Mouse (Mus musculus): ENCODE results near the gene Pcna. TPM values are rescaled to one million over a fixed set of nuclear protein-coding genes. Genes with fewer than 3 reads are reported as not detected.

Gene Pcna
- polyA plus RNA-seq, 1 experiment from 2014 or later: 212 TPM

GRCm38 (mm10) chr2:132205549-132205948 lies 47.6 kb downstream of the Pcna start:
- no peaks in the 10 kb centered on the region for H3K9me3 ChIP-seq (replicated peaks; ENCODE audit: control insufficient read depth, low read length)
- WGBS (ENCODE audit: insufficient replicate concordance): 82% methylated on average over 4 of the region's 4 CpGs
- no peak overlapping the region for H3K27ac ChIP-seq (ENCODE audit: low read depth, low read length)
- H3K27me3 ChIP-seq (ENCODE audit: control insufficient read depth, insufficient read depth, low read length): no peaks in the 10 kb centered on the region
- H3K4me1 ChIP-seq (ENCODE audit: control insufficient read depth, insufficient read depth, low read length): no peaks in the 10 kb centered on the region
- ATAC-seq (replicated peaks; ENCODE audit: insufficient number of reproducible peaks, low FRiP score, low TSS enrichment): no peak
- no peak overlapping the region for H3K4me2 ChIP-seq
- no peak overlapping the region for H3K9ac ChIP-seq (ENCODE audit: low read depth, low read length)
- H3K4me3 ChIP-seq (ENCODE audit: low read depth, low read length): no peak overlapping the region
- H3K36me3 ChIP-seq (ENCODE audit: control insufficient read depth, insufficient read depth, low read length): no peaks in the 10 kb centered on the region

- H3K27me3 ChIP-seq (ENCODE audit: control insufficient read depth, insufficient read depth, low read length): no peaks in the 10 kb centered on the region
- H3K27ac ChIP-seq (ENCODE audit: low read depth, low read length): no peak overlapping the region
- no peaks in the 10 kb centered on the region for H3K4me1 ChIP-seq (ENCODE audit: control insufficient read depth, insufficient read depth, low read length)
- no peak overlapping the region for H3K9ac ChIP-seq (ENCODE audit: low read depth, low read length)
- no peak for ATAC-seq (replicated peaks; ENCODE audit: insufficient number of reproducible peaks, low FRiP score, low TSS enrichment)
- WGBS (ENCODE audit: insufficient replicate concordance): 71% methylated on average over 3 of the region's 3 CpGs
- no peak overlapping the region for H3K4me3 ChIP-seq (ENCODE audit: low read depth, low read length)
- no peaks in the 10 kb centered on the region for H3K36me3 ChIP-seq (ENCODE audit: control insufficient read depth, insufficient read depth, low read length)
- H3K4me2 ChIP-seq: no peak overlapping the region
- H3K9me3 ChIP-seq (replicated peaks; ENCODE audit: control insufficient read depth, low read length): no peaks in the 10 kb centered on the region
Observed at GRCm38 (mm10) chr2:132203773-132204172, 49.3 kb downstream of the Pcna start.

DNA sequence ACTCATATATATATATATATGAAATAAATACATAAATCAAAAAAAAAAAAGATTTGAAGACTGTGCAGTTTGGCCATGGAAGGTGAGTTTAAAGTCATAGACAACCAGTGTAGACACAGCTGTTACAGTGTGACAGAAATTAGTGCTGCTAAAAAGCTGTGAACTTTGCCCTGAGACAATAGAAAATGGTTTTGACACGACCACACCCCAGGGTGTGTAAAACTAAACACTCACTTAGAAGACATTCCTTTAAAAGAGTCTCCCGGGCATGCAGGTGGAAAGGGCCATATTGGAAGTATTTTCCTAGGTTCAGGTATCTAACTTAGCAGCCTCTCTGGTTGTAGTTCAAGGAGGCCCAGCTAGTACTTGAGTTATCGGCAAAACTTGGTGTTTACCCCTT lies 49.9 kb downstream of the Pcna start:
- Histone ChIP-seq H3K9ac (ENCODE audit: low read depth, low read length) (no peak overlapping the region), H3K27ac (ENCODE audit: low read depth, low read length) (no peak overlapping the region), H3K4me3 (ENCODE audit: low read depth, low read length) (no peak overlapping the region), H3K36me3 (ENCODE audit: control insufficient read depth, insufficient read depth, low read length) (no peaks in the 10 kb centered on the region), H3K27me3 (ENCODE audit: control insufficient read depth, insufficient read depth, low read length) (no peaks in the 10 kb centered on the region), H3K4me2 (no peak overlapping the region), H3K4me1 (ENCODE audit: control insufficient read depth, insufficient read depth, low read length) (no peaks in the 10 kb centered on the region), H3K9me3 (replicated peaks; ENCODE audit: control insufficient read depth, low read length) (no peaks in the 10 kb centered on the region)
- 70% methylated on average over 3 of the region's 3 CpGs for WGBS (ENCODE audit: insufficient replicate concordance)
- no peak for ATAC-seq (replicated peaks; ENCODE audit: insufficient number of reproducible peaks, low FRiP score, low TSS enrichment)

Other genes with a start within 250 kb of the Pcna start
- gene Rassf2, start 223.1 kb downstream of the Pcna start, polyA plus RNA-seq (2014; fragmentation: Nextera tagmentation; extraction: Ambion mirVana): 3.1 and 3.9 TPM in 2 replicates
- gene Slc23a2, start 108.2 kb downstream of the Pcna start, polyA plus RNA-seq (2014; fragmentation: Nextera tagmentation; extraction: Ambion mirVana): 8.7 and 10.2 TPM in 2 replicates
- gene Tmem230, start 5.5 kb downstream of the Pcna start, polyA plus RNA-seq (2014; fragmentation: Nextera tagmentation; extraction: Ambion mirVana): 42.1 and 44.2 TPM in 2 replicates
- gene Cds2, start 9.8 kb upstream of the Pcna start, polyA plus RNA-seq (2014; fragmentation: Nextera tagmentation; extraction: Ambion mirVana): 13.0 and 18.5 TPM in 2 replicates
- gene Prokr2, start 132.1 kb upstream of the Pcna start, polyA plus RNA-seq (2014; fragmentation: Nextera tagmentation; extraction: Ambion mirVana): 1.8 and 2.6 TPM in 2 replicates